Mouse (Mus musculus) C2C12 (cell line): ENCODE measurements around the gene Syn3. TPM values are rescaled to one million over a fixed set of nuclear protein-coding genes. Genes with fewer than 3 reads are reported as not detected.

Experiments used
- H3K27me3 ChIP-seq: one replicate; pipeline ENCODE4 v1.6.1; 2011; ENCODE audit not compliant: control insufficient read depth, insufficient read depth, insufficient read length
- H3K36me3 ChIP-seq: one replicate; pipeline ENCODE4 v1.6.1; 2011; ENCODE audit not compliant: control insufficient read depth, insufficient read depth
- H3K4me3 ChIP-seq: one replicate; pipeline ENCODE4 v1.5.1; 2011; ENCODE audit warnings: mild to moderate bottlenecking, control low read depth; ENCODE audit not compliant: poor library complexity, insufficient read depth, severe bottlenecking
- H3K79me2 ChIP-seq: one replicate; pipeline ENCODE4 v1.6.1; 2011; ENCODE audit not compliant: control insufficient read depth, insufficient read depth
- H3K79me3 ChIP-seq: one replicate; pipeline ENCODE4 v1.6.1; 2011; ENCODE audit warnings: low read depth, control low read depth
- H3ac ChIP-seq: one replicate; pipeline ENCODE3; 2011; ENCODE audit warnings: low read depth; ENCODE audit not compliant: control insufficient read depth, insufficient read length
- CEBPB ChIP-seq: IDR thresholded peaks from one replicate; pipeline ENCODE4 v1.6.1; 2011; ENCODE audit warnings: low read depth, mild to moderate bottlenecking, control low read depth, moderate library complexity
- CTCF ChIP-seq: IDR thresholded peaks from one replicate; pipeline ENCODE4 v1.5.1; 2011; ENCODE audit not compliant: control insufficient read depth, insufficient read depth, insufficient read length
- FOSL1 ChIP-seq: IDR thresholded peaks from one replicate; pipeline ENCODE4 v1.8.0; 2011; ENCODE audit warnings: mild to moderate bottlenecking, low read length; ENCODE audit not compliant: poor library complexity, insufficient read depth, severe bottlenecking
- MAX ChIP-seq: IDR thresholded peaks from one replicate; pipeline ENCODE4 v1.6.1; 2011; ENCODE audit warnings: mild to moderate bottlenecking, control low read depth
- MYOD1 ChIP-seq: IDR thresholded peaks from one replicate; pipeline ENCODE4 v1.6.1; 2011; ENCODE audit warnings: low read depth; ENCODE audit not compliant: control insufficient read depth, insufficient read length
- MYOG ChIP-seq: IDR thresholded peaks from one replicate; pipeline ENCODE4 v1.6.1; 2011; ENCODE audit not compliant: control insufficient read depth, insufficient read length; ENCODE audit errors: extremely low read depth
- USF1 ChIP-seq: IDR thresholded peaks from one replicate; pipeline ENCODE4 v1.6.1; 2011; ENCODE audit warnings: low read depth, mild to moderate bottlenecking, control low read depth, moderate library complexity
- polyA plus RNA-seq: library from polyadenylated mRNA; unstranded; fragments of >200 nt; fragmentation: generic; extraction: Trizol; gene quantifications from one replicate; pipeline ENCODE4 v1.2.1, GENCODE M21; 2012; ENCODE audit warnings: missing spikeins

Gene Syn3
- polyA plus RNA-seq, 1 experiment: 0.20 TPM

DNA sequence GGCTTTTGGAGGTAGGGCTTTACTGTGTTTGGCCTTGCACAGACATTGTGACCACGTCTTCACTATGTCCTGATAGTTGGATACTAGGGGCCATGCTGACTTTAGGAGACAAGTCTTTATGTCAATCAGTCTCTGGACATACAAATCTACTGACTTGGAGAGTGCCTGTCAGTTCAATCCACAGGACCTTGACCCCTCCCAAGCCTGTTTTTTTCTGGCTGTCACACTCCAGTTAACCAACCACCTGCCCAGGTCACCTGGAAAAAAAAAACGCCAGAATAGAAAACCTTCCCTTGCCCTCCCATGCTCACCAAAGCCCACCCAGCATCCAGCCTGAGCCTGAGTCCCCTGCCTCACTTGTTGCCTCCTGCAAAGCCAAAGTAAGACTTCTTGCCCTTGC, 70.7 kb downstream of the Syn3 start:
- no peak for TF ChIP-seq FOSL1
- TF ChIP-seq MYOG: no peak
- TF ChIP-seq CEBPB: no peak
- no peak for TF ChIP-seq USF1
- no peak for TF ChIP-seq MAX
- Histone ChIP-seq H3K4me3 (no peak overlapping the region), H3K27me3 (peaks cover 14% of the 10 kb centered on the region), H3K36me3 (no peaks in the 10 kb centered on the region), H3K79me3 (no peaks in the 10 kb centered on the region), H3K79me2 (no peaks in the 10 kb centered on the region), H3ac (no peak overlapping the region)

DNA sequence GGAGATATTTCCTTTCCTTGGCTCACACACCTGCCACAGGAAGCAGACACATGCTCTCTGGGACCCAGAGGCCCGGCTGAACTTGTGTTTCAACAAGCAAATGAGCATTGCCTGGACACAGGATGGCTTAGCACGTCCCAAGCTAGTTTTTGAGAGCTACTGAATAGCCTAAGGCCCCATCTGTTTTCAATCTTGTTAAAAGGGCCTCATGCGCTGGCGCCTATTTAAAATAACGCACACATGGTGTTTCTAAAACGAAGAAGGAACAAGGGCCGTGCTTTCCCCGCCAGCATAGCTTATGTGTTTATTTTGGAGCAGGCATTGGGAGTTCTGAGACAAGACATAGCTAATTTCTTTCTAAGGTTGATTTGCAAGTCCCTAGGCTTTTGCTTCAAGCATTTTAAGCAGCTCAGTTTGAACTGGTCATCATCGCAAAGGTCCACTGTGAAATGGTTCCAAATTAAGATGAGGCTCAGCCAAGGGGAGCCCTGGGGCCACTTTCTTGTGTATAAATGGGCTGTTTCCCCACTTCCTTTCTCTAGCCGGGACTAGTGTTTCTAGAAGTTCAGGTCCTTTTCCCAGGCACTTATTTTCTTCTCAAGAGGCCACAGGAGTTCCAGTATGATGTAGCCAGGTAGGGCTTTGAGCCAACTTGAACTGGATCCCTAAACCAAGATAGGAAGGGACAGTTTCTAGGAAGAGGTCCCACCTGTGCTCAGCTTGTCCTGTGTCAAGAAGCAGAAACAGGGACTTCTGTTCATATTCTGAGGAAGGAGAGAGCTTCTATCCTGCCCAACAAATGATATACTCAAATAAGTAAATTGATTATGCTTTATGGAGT, 72.8 kb downstream of the Syn3 start:
- no peaks in the 10 kb centered on the region for H3K36me3 ChIP-seq
- peaks cover 14% of the 10 kb centered on the region for H3K27me3 ChIP-seq
- H3K79me2 ChIP-seq: no peaks in the 10 kb centered on the region
- no peak overlapping the region for H3K4me3 ChIP-seq
- no peak overlapping the region for H3ac ChIP-seq
- H3K79me3 ChIP-seq: no peaks in the 10 kb centered on the region
- TF ChIP-seq MAX (no peak), USF1 (no peak), FOSL1 (no peak), CEBPB (no peak), CTCF (no peak), MYOG (no peak), MYOD1 (no peak)

GRCm38 (mm10) chr10:86421731-86422370, 76.8 kb downstream of the Syn3 start:
- Histone ChIP-seq H3K36me3 (no peaks in the 10 kb centered on the region), H3ac (no peak overlapping the region), H3K79me2 (no peaks in the 10 kb centered on the region), H3K79me3 (no peaks in the 10 kb centered on the region), H3K4me3 (no peak overlapping the region), H3K27me3 (peaks cover 10% of the 10 kb centered on the region)
- no peak for TF ChIP-seq MAX
- TF ChIP-seq FOSL1: no peak
- TF ChIP-seq USF1: no peak
- TF ChIP-seq MYOD1: no peak
- TF ChIP-seq MYOG: no peak
- no peak for TF ChIP-seq CTCF

GRCm38 (mm10) chr10:86418931-86419330, 79.8 kb downstream of the Syn3 start:
- peaks cover 4% of the 10 kb centered on the region for H3K27me3 ChIP-seq
- H3ac ChIP-seq: no peak overlapping the region
- H3K79me2 ChIP-seq: no peaks in the 10 kb centered on the region
- H3K4me3 ChIP-seq: no peak overlapping the region
- H3K36me3 ChIP-seq: no peaks in the 10 kb centered on the region
- no peak for TF ChIP-seq CEBPB
- no peak for TF ChIP-seq MAX
- no peak for TF ChIP-seq CTCF
- no peak for TF ChIP-seq MYOD1
- no peak for TF ChIP-seq MYOG
- no peak for TF ChIP-seq USF1
- no peak for TF ChIP-seq FOSL1
- no peaks in the 10 kb centered on the region for H3K79me3 ChIP-seq

DNA sequence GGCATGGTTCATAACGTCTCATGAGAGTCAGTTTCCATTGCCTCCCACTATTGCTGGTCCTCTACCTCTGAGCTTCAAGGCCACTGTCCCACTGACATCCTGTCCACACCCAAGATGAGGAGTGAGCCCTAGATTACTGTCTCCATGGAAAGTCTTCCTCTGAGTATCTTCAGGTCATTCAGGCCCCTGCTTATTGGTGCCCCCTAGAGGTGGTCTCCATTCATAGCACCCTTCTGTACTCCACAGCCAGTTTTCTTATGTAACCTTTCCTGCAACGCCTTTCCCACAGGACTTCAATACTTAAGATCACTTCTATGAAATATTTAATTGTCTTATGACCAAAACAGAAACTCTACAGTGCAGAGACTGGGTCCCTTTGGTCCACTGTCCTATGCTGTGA, 80.4 kb downstream of the Syn3 start:
- Histone ChIP-seq H3K27me3 (peaks cover 4% of the 10 kb centered on the region), H3K79me2 (no peaks in the 10 kb centered on the region), H3K79me3 (no peaks in the 10 kb centered on the region), H3ac (no peak overlapping the region), H3K36me3 (no peaks in the 10 kb centered on the region), H3K4me3 (no peak overlapping the region)
- no peak for TF ChIP-seq FOSL1
- no peak for TF ChIP-seq MYOD1
- TF ChIP-seq USF1: no peak
- TF ChIP-seq CEBPB: no peak
- TF ChIP-seq MYOG: no peak

DNA sequence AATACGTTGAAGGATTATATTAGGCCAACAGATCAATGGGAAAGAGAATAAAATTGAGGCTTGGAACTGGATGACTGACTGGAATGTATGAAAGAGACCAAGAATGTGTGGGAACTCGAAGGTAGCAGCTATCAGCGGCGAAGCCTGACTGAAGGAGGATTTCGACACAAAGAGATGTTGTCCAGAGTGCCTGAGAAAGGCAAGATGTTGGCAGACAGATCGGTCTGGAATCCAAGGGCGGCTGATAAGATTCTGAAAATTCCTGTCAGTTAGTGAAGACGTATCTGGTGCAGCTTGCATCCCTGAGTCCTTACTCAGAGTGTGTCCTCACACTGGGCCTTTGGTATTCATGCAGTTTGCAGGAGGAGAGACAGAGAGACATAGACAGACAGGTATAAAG, 81.9 kb downstream of the Syn3 start:
- no peak for TF ChIP-seq CEBPB
- no peak for TF ChIP-seq MYOD1
- no peak for TF ChIP-seq FOSL1
- no peak for TF ChIP-seq CTCF
- no peak for TF ChIP-seq MAX
- no peak for TF ChIP-seq USF1
- no peak for TF ChIP-seq MYOG
- Histone ChIP-seq H3K4me3 (no peak overlapping the region), H3K79me3 (no peaks in the 10 kb centered on the region), H3ac (no peak overlapping the region), H3K36me3 (no peaks in the 10 kb centered on the region), H3K27me3 (peaks cover 4% of the 10 kb centered on the region), H3K79me2 (no peaks in the 10 kb centered on the region)
